Mouse (Mus musculus): Measurements from ENCODE around the gene Ulk4.

The Ulk4 gene

GRCm38 (mm10) chr9:121192601-121193370 lies 84.2 kb downstream of the Ulk4 start:
- DNase-seq (ENCODE audit: low spot score) = no peak

DNA sequence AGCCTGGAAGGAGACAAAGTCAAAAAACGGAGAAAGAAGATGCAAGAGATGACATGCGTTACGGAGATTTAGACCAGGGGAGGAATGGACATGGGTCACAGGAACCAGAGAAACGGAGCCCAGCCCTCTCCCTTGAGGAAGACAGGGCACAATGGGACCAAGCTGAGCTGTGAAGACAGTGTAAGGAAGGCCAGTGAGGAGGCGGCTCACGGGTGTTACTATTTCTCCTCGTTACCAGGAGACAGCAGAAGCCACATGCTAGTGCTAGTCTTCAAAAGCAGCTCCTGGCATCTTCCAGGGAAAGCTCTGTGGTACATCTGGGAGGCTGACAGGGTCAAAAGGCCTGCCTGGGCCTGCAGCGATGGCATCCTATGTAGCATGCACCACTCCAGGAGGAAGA lies 89.2 kb downstream of the Ulk4 start:
- no peak for DNase-seq (ENCODE audit: low spot score)

DNA sequence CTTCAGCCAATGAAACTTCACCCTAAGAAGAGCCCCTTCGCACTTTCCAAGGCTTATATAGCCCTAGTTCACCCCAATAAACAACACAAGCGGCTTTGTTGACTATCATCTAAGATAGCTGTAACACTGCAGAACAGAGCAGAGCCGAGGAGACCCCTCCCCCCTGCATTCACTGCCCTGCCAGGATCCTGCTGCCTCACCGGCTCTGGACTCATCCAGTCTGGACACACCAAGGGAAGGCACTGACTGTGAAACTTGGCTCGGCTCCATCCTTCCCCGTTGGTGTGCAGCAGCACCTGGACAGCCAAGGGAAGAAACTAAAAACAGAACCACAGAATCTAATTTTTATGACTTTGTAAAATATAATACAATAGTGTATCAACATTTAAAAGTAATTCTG lies 91.2 kb downstream of the Ulk4 start:
- no peak for DNase-seq (ENCODE audit: low spot score)

DNA sequence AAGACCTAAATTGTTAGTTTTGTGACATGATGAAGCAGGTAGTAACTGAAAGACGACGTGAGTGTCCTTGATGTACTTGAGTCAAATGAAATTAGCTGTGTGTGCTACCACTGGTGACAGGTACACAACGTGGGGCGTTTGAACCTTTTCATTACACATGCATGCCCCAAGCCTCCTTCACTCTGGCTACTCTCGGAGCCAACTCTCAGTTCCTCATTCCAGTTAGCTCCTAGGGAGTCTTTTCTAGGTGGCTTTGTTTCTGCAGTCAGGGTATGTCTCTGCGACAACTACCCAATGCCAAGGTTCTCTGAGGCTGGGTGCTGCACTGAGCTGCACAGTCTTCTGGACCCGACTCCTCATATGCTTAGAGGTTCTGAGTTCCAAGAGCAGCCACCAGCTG lies 100.6 kb downstream of the Ulk4 start:
- DNase-seq (ENCODE audit: low spot score) = no peak

DNA sequence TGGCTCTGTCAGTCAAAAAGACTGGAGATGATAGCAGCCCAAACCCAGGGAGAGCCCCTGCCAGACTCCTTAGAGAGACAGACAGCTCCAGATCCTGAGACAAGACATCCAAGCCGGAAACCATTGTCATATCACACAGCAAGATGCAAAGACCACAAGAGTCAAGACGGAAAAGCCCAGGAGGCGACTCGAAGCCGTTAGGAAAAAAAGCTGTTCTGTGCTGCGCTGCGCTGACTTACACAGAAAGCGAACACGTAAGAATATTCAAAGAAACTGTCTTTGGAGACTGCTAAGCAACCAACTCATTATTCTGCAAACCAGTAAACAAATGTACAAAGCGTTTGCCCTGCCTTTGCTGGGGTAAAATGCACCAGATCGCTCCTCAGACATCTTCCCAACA lies 101.8 kb downstream of the Ulk4 start:
- no peak for DNase-seq (ENCODE audit: low spot score)

DNA sequence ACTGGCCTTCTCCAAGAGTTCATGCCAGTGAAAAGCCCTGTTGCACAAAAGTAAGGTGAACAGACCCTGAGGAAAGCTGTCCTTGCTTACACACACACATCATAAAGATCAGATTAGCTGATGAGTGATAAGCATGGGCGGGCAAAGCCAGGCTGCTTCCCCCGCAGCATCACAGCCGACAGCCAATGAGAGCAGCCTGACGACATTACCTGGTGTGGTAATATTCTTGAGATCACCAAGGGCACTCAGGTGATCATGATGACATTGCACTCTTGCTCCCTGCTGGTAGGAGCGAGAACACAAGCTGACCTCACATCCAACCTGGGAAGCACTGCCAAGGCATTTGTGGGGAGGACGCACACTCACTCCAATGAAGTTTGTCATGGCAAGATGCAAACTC lies 104.9 kb downstream of the Ulk4 start:
- DNase-seq (ENCODE audit: low spot score) = no peak

DNA sequence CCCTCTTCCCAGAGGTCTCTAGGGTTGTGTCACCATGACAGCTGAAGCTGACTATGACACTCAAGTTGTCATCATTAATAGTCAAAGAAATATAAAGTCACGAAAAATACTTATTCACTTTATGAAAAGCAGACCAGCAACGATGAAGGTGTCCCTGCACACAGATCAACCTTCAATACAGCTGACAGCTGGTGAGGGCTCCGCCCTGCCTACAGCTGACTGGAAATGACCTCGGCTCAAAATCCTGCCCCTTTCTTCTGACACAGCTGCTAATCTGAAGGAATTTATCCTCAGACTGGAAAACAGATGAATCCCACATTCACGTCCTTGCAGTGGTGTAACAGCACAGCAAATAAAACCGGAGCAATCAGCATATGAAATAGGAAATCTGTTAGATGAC lies 105.4 kb downstream of the Ulk4 start:
- no peak for DNase-seq (ENCODE audit: low spot score)

DNA sequence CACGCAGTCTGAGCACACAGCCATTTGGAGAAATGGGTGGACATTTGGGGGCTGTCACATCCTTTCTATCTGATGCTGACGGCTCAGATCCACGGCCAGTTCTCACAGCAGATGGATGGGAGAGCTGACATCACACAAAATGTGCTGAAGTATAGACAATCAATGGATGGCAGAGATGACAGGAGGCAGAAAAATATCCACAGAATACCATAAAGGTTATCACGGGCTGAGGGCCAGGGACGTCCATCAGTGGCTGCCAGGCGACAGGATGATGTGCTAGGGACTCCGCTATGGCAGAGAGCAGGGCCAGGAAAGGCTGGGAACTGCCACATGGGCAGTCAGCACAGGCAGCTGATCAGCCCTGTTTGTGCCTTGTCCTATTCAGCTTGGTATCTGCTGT lies 112.4 kb downstream of the Ulk4 start:
- no peak for DNase-seq (ENCODE audit: low spot score)

GRCm38 (mm10) chr9:121162789-121163188 lies 114.2 kb downstream of the Ulk4 start:
- DNase-seq (ENCODE audit: low spot score) = no peak

DNA sequence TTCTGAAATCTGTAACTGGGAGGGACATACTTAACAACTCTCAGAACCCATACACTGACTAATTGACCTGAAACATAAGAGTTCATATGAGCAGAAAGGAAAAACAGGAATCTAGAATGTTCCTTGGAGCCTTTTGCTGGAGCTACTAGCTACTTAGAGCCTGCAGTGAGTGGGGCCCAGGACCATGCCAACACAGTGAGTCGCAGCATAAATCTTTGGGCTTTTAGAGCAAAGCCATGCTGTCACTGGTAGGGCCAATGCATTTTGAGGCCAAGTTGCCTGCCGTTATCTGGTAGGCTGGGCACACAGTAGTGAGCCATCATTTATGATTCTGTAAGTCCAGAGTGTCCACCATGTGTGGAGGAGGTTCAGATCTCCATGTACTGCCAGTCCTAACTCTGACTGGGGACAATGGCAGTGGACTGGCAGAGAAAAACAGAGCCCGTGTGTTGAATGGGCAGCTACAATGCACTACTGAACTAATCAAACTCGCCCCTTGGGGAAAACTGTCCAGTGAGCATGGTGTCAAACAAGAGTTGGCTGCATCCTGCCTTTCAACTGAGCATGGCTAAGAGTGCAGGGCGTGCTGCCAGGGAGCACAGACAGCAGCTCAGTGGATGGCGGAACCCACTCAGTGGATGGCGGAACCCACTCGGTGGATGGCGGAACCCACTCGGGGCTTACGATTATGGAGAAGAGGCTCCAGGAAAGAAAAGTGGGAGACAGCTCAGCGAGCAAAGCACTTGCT lies 115.0 kb downstream of the Ulk4 start:
- no peak for DNase-seq (ENCODE audit: low spot score)

DNA sequence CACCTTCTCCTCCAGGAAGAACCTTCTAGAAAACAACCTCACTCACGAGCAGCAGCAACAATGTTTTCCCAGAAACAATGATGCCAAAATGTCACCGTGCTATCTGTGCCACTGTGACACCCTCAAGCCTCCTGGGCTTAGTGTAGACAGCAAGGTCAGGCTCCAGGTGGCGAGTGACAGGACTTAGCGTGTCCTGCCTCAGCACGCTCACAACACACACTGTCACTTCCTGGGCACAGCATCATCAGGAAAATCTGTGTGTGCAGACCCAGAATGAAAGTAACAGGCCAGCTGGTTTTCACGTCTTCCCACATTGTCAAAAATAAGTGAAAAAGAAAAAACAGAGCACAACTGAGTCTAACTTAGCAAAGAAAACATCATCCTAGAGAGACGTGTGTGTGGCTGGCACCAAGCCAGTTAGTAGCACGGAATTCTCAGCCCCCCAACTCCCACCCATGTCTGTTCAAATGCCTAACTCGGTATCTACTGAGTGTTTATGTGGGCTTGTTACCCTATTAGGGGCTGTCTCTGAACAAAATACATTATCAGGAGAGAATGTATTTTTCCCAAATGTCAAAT lies 120.7 kb downstream of the Ulk4 start:
- no peak for DNase-seq (ENCODE audit: low spot score)

- no peak for DNase-seq (ENCODE audit: low spot score)
These were observed 123.7 kb downstream of the Ulk4 start for GRCm38 (mm10) chr9:121153276-121153675.

DNA sequence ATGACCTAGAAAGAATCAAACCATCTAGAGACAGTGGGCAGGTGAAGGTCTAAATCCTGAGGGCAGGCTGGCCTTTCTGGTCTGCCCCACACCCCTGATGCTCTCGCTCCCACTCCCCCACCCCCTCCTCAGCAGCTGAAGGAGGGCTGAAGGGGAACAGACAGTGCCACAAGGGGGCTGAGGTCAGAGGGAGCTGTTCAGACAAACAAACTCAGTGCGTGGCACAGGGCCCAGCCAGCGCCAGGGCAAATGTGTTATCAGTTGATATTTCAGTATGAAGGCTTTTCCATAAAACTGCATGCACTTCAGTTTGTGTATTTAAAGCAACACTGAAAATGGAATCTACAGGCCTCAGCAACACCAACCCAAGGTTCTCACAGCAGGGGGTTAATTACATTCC lies 128.4 kb downstream of the Ulk4 start:
- DNase-seq (ENCODE audit: low spot score) = peak; percentile 13

DNA sequence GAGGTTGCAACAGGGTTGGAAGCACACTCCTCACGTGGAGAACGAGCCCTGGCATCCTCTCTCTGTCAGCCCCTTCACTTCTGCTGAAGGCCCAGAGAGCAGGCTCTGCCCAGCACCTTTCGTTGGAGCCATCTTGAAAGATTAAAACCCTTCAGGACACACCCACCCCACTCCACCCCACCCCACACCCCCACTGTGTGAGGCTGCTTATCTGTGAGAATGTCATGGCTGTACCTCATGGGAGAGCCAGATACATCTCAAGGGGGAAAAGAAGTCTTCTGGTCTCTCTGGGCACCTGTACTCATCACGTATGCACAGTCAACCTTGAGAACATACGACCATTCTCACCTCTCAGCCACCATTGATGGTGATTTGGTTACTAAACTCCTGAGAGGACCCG lies 133.8 kb downstream of the Ulk4 start:
- DNase-seq (ENCODE audit: low spot score) = no peak

- no peak for DNase-seq (ENCODE audit: low spot score)
These were observed 144.4 kb downstream of the Ulk4 start for GRCm38 (mm10) chr9:121132549-121132948.

DNA sequence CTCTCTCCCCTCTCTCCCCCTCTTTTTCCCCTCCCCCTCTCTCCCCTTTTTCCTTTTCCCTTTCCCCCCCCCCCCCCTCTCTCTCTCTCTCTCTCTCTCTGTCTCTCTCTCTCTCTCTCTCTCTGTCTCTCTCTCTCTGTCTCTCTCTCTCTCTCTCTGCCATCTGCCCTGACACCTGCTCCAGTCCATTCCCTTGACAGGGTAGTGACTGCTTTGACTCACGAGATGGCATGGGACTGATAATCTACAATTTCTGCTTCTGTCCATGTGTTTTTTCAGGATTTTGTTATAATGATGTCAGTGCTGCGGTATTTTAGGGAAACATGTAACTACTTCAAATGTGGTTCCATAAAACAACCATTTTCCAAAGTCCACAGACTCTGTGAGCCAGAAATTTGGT lies 147.5 kb downstream of the Ulk4 start:
- DNase-seq (ENCODE audit: low spot score) = no peak

- no peak for DNase-seq (ENCODE audit: low spot score)
These were observed 148.1 kb downstream of the Ulk4 start for GRCm38 (mm10) chr9:121128934-121129333.

- DNase-seq (ENCODE audit: low spot score) = no peak
These were observed 150.0 kb downstream of the Ulk4 start for GRCm38 (mm10) chr9:121127025-121127424.

- DNase-seq (ENCODE audit: low spot score) = no peak
These were observed 152.3 kb downstream of the Ulk4 start for GRCm38 (mm10) chr9:121124705-121125104.

DNA sequence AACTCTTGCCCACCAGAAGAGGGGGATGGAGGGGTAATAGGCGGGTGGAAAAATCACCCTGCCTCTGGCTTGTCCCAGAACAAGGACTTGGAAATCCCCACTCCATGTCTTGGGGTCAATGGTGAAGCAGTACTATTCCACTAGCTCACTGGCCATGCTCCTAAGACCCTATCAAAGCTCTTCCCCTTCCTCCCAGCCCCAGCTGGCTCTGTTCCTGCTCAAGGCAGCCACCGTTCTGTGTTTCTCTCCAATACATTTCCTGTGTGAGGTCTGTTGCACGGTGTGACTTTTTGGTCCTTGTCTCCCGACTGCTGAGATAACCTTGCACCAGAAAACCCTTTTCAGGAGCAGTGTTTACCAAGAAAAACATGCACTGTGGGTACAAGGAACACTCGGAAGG lies 155.0 kb downstream of the Ulk4 start:
- DNase-seq (ENCODE audit: low spot score) = no peak

- DNase-seq (ENCODE audit: low spot score) = no peak
These were observed 159.1 kb downstream of the Ulk4 start for GRCm38 (mm10) chr9:121117936-121118335.

GRCm38 (mm10) chr9:121112131-121112530 lies 164.9 kb downstream of the Ulk4 start:
- DNase-seq (ENCODE audit: low spot score) = no peak

GRCm38 (mm10) chr9:121108110-121108509 lies 168.9 kb downstream of the Ulk4 start:
- peak; percentile 69 for DNase-seq (ENCODE audit: low spot score)
